Mouse (Mus musculus): ENCODE measurements at regions not wholly inside any gene's neighbourhood (a gene's known extent, or its start where the extent isn't known, plus 50 kb on each side); places are given as distances from the start of the nearest gene placed in this dataset.
"Not testable (repeated sequence)": the region's sequence is repeated elsewhere in the genome, so short reads cannot be mapped to it uniquely, and the experiment has no call there.

GRCm38 (mm10) chr3:65608385-65608784 is 57.6 kb upstream of the Lekr1 start:
- no peak for DNase-seq

DNA sequence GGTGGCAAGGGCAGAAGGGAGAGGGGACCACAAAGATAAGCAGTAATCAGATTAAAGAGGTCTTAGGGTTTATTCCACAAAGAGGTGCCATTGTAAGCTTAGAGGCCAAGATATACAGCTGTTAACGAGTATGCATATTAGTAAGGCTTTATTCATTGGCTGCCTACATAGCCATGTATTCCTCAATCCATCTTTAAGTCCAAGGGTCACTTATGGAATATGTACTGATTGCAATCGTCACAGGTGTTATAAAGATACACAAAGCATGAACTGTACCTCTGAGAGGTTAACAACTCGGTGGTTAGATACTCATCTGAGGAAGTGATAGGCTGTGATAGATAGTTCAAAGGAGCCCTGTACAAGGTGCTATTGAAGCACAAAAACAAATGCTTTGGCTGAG is 54.3 kb upstream of the Lekr1 start:
- DNase-seq, result no peak

GRCm38 (mm10) chr3:65612387-65612786 is 53.6 kb upstream of the Lekr1 start:
- DNase-seq, result peak; percentile 8

DNA sequence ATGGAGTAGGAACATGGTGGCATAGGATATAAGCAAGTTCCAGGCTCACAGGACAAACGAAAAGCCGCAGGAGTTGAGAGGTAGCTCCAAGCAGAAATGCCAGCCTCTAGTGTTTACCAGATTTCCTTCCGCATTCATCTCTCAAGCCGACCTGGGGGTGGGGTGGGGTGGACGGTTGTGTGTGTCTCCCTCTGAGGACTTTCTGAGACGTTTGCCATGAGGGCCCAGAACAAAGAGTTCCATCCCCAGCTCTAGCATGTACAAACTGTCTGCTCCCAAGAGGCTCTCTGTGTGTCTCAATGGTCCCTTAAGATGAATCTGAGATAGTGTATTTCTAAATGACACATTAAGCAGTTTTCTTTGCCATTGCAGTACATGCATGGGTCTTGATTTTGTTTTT is 53.1 kb upstream of the Lekr1 start:
- DNase-seq, result peak; percentile 9

- not testable (repeated sequence) for DNase-seq
Measured at GRCm38 (mm10) chr3:65614901-65615300, 51.1 kb upstream of the Lekr1 start.
